ENCODE assay signal across 9 mouse cellular contexts in the genomic region with DNA sequence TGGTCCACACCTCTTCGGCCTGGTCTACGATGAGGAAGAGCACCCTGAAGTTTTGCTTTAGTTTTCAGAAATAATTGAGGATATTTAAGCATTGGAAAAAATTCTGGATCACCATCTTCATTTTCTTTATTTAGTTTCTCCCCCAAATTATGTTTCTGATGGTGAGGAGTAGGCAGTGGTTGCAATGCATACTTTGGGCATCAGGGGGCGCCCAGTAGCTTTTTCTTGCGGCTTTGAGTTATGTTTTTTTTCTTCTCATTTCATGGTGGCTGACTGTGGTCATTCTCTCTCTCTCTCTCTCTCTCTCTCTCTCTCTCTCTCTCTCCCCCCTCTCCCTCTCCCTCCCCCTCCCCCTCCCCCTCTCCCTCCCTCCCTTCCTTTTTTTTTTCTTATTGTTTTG. TPM values are rescaled to one million over a fixed set of nuclear protein-coding genes. Genes with fewer than 3 reads are reported as not detected.
DNase-seq lines count a peak whose midpoint lies in the region; ATAC-seq and TF ChIP-seq lines count a peak whose summit lies in the region.
"Had no signal": no experiment of that assay in that cellular context is flagged by ENCODE, and none has a peak within 500 bp of the region (broad histone marks: within the 10 kb centered on the region; RNA-seq: fewer than 3 reads in every experiment).

No protein-coding gene starts in this region.

- TF ChIP-seq EP300 in stomach, postnatal 0 days (optimal IDR thresholded peaks at IDR 0.05) = no peak

- H3K27ac ChIP-seq in bone marrow macrophage, adult 2 months (ENCODE audit: insufficient read depth, low read depth, low read length) = no peak overlapping the region
- H3K27ac ChIP-seq in stomach, postnatal 0 days (replicated peaks) = no peak overlapping the region
- H3K27ac ChIP-seq: heart, embryonic 15.5 days had no signal

- no peak overlapping the region for H3K9ac ChIP-seq in stomach, postnatal 0 days (ENCODE audit: low read length)
- H3K9ac ChIP-seq: heart, embryonic 15.5 days had no signal

- peak; percentile 65 to 78 for DNase-seq in frontal cortex, postnatal 25 days (ENCODE audit: low spot score in 2 of 2)
- DNase-seq in ovary, postnatal 14 days (ENCODE audit: low spot score) = peak; percentile 36
- no peak for DNase-seq in ovary, postnatal 10 days (ENCODE audit: low spot score)
- peak; percentile 77 for DNase-seq in lung, postnatal 14 days
- DNase-seq in stomach, postnatal 0 days (ENCODE audit: low spot score) = peak; percentile 51

- no peaks in the 10 kb centered on the region for H3K27me3 ChIP-seq in stomach, postnatal 0 days (ENCODE audit: control insufficient read depth, insufficient read depth, low read length)
- H3K27me3 ChIP-seq: heart, embryonic 15.5 days had no signal

- H3K9me3 ChIP-seq in stomach, postnatal 0 days (ENCODE audit: control insufficient read depth, low read length) = no peaks in the 10 kb centered on the region
- H3K9me3 ChIP-seq: heart, embryonic 15.5 days had no signal

- H3K4me1 ChIP-seq in bone marrow macrophage, adult 2 months (ENCODE audit: control insufficient read depth, insufficient read depth, low read length) = no peaks in the 10 kb centered on the region
- H3K4me1 ChIP-seq in stomach, postnatal 0 days (replicated peaks; ENCODE audit: control insufficient read depth, insufficient read depth) = no peaks in the 10 kb centered on the region
- H3K4me1 ChIP-seq: heart, embryonic 15.5 days had no signal

- TF ChIP-seq CTCF in bone marrow macrophage, adult 2 months (IDR thresholded peaks at IDR 0.05; ENCODE audit: low read depth, low read length) = peak; percentile 40
- peak; percentile 73 for TF ChIP-seq CTCF in stomach, postnatal 0 days (IDR thresholded peaks at IDR 0.05; ENCODE audit: low read depth)

- H3K4me3 ChIP-seq in bone marrow macrophage, adult 2 months (ENCODE audit: insufficient read depth, low read length) = no peak overlapping the region
- no peak overlapping the region for H3K4me3 ChIP-seq in stomach, postnatal 0 days (ENCODE audit: low read depth, low read length)
- H3K4me3 ChIP-seq: heart, embryonic 15.5 days had no signal

- WGBS in stomach, postnatal 0 days = 26% methylated on average over 4 of the region's 4 CpGs

- no peaks in the 10 kb centered on the region for H3K36me3 ChIP-seq in stomach, postnatal 0 days (ENCODE audit: control insufficient read depth, insufficient read depth, low read length)
- H3K36me3 ChIP-seq: heart, embryonic 15.5 days had no signal

- H3K4me2 ChIP-seq in stomach, postnatal 0 days (replicated peaks; ENCODE audit: low read depth) = no peak overlapping the region
- H3K4me2 ChIP-seq: heart, embryonic 15.5 days had no signal

- ATAC-seq in frontal cortex, adult (ENCODE audit: low TSS enrichment) = no peak
- ATAC-seq in inflammation-experienced regulatory T-cells, adult 6 months = peak; percentile 71
- ATAC-seq in stomach, postnatal 0 days (ENCODE audit: low FRiP score, low TSS enrichment) = no peak

- no peak for TF ChIP-seq POLR2A in bone marrow macrophage, adult 2 months (IDR thresholded peaks at IDR 0.05; ENCODE audit: borderline replicate concordance, low read depth, low read length)

RNA-seq across cellular contexts. Expression of a gene that starts 6.9 kb away (rescaled TPM):
- 0.27 and 1.1 TPM in 2 replicates for polyA plus RNA-seq in bone marrow macrophage, adult 2 months (2012; ENCODE audit: insufficient read depth, insufficient read length, missing spikeins)
- polyA plus RNA-seq in inflammation-experienced regulatory T-cells, adult 6 months (2017; shearing (Covaris generic)) = 1 to 10 TPM in 2 of 3 experiments, under 1 TPM in 1; 0.94 to 1.6 (median 1.5) TPM
- polyA plus RNA-seq in stomach, postnatal 0 days (2015; fragmentation: Nextera tagmentation; extraction: Ambion mirVana) = 0.29 and 0.38 TPM in 2 replicates

RNA-seq across cellular contexts. Expression of a gene that starts 18.3 kb away (rescaled TPM):
- polyA plus RNA-seq in bone marrow macrophage, adult 2 months (2012; ENCODE audit: insufficient read depth, insufficient read length, missing spikeins) = 120 and 145 TPM in 2 replicates
- polyA plus RNA-seq in inflammation-experienced regulatory T-cells, adult 6 months (2017; shearing (Covaris generic)) = 100 to 1,000 TPM in 1 of 3 experiments, 10 to 100 TPM in 2; 57.2 to 116 (median 62.2) TPM
- polyA plus RNA-seq in stomach, postnatal 0 days (2015; fragmentation: Nextera tagmentation; extraction: Ambion mirVana) = 22.5 and 22.9 TPM in 2 replicates
